Mouse (Mus musculus): ENCODE measurements around the gene Fxyd2. TPM values are rescaled to one million over a fixed set of nuclear protein-coding genes. Genes with fewer than 3 reads are reported as not detected.

The Fxyd2 gene
- polyA plus RNA-seq, 1 experiment, result 225 TPM

- TF ChIP-seq CTCF (IDR thresholded peaks at IDR 0.05; ENCODE audit: low read depth, low read length) (peak; percentile 88), POLR2A (IDR thresholded peaks at IDR 0.05; ENCODE audit: borderline replicate concordance, low read depth, low read length) (no peak)
- H3K27ac ChIP-seq (ENCODE audit: insufficient read depth, low read depth, low read length), result no peak overlapping the region
- no peak overlapping the region for H3K4me3 ChIP-seq (ENCODE audit: insufficient read depth, low read length)
- H3K4me1 ChIP-seq (ENCODE audit: control insufficient read depth, insufficient read depth, low read length), result peaks cover 4% of the 10 kb centered on the region
Observed at GRCm38 (mm10) chr9:45388385-45388994, 11.0 kb upstream of the Fxyd2 start.

- Histone ChIP-seq H3K27ac (ENCODE audit: insufficient read depth, low read depth, low read length) (no peak overlapping the region), H3K4me1 (ENCODE audit: control insufficient read depth, insufficient read depth, low read length) (peaks cover 4% of the 10 kb centered on the region), H3K4me3 (ENCODE audit: insufficient read depth, low read length) (no peak overlapping the region)
- TF ChIP-seq POLR2A (IDR thresholded peaks at IDR 0.05; ENCODE audit: borderline replicate concordance, low read depth, low read length), result no peak
- TF ChIP-seq CTCF (IDR thresholded peaks at IDR 0.05; ENCODE audit: low read depth, low read length), result no peak
Observed at GRCm38 (mm10) chr9:45389596-45389995, 9.9 kb upstream of the Fxyd2 start.

- TF ChIP-seq POLR2A (IDR thresholded peaks at IDR 0.05; ENCODE audit: borderline replicate concordance, low read depth, low read length) (no peak), CTCF (IDR thresholded peaks at IDR 0.05; ENCODE audit: low read depth, low read length) (no peak)
- peaks cover 4% of the 10 kb centered on the region for H3K4me1 ChIP-seq (ENCODE audit: control insufficient read depth, insufficient read depth, low read length)
- no peak overlapping the region for H3K27ac ChIP-seq (ENCODE audit: insufficient read depth, low read depth, low read length)
- no peak overlapping the region for H3K4me3 ChIP-seq (ENCODE audit: insufficient read depth, low read length)
Observed at GRCm38 (mm10) chr9:45391299-45391698, 8.2 kb upstream of the Fxyd2 start.

- no peak overlapping the region for H3K4me3 ChIP-seq (ENCODE audit: insufficient read depth, low read length)
- H3K27ac ChIP-seq (ENCODE audit: insufficient read depth, low read depth, low read length), result no peak overlapping the region
- H3K4me1 ChIP-seq (ENCODE audit: control insufficient read depth, insufficient read depth, low read length), result no peaks in the 10 kb centered on the region
- TF ChIP-seq CTCF (IDR thresholded peaks at IDR 0.05; ENCODE audit: low read depth, low read length) (no peak), POLR2A (IDR thresholded peaks at IDR 0.05; ENCODE audit: borderline replicate concordance, low read depth, low read length) (no peak)
Observed at GRCm38 (mm10) chr9:45395218-45395617, 4.3 kb upstream of the Fxyd2 start.

- no peak overlapping the region for H3K4me3 ChIP-seq (ENCODE audit: insufficient read depth, low read length)
- no peaks in the 10 kb centered on the region for H3K4me1 ChIP-seq (ENCODE audit: control insufficient read depth, insufficient read depth, low read length)
- no peak for TF ChIP-seq CTCF (IDR thresholded peaks at IDR 0.05; ENCODE audit: low read depth, low read length)
- TF ChIP-seq POLR2A (IDR thresholded peaks at IDR 0.05; ENCODE audit: borderline replicate concordance, low read depth, low read length), result no peak
- H3K27ac ChIP-seq (ENCODE audit: insufficient read depth, low read depth, low read length), result no peak overlapping the region
Observed at GRCm38 (mm10) chr9:45395796-45396195, 3.7 kb upstream of the Fxyd2 start.

GRCm38 (mm10) chr9:45398336-45398735 is 1.1 kb upstream of the Fxyd2 start:
- TF ChIP-seq POLR2A (IDR thresholded peaks at IDR 0.05; ENCODE audit: borderline replicate concordance, low read depth, low read length) (no peak), CTCF (IDR thresholded peaks at IDR 0.05; ENCODE audit: low read depth, low read length) (no peak)
- Histone ChIP-seq H3K27ac (ENCODE audit: insufficient read depth, low read depth, low read length) (no peak overlapping the region), H3K4me3 (ENCODE audit: insufficient read depth, low read length) (no peak overlapping the region), H3K4me1 (ENCODE audit: control insufficient read depth, insufficient read depth, low read length) (no peaks in the 10 kb centered on the region)

- Histone ChIP-seq H3K4me1 (ENCODE audit: control insufficient read depth, insufficient read depth, low read length) (peaks cover 17% of the 10 kb centered on the region), H3K4me3 (ENCODE audit: insufficient read depth, low read length) (no peak overlapping the region), H3K27ac (ENCODE audit: insufficient read depth, low read depth, low read length) (no peak overlapping the region)
- no peak for TF ChIP-seq CTCF (IDR thresholded peaks at IDR 0.05; ENCODE audit: low read depth, low read length)
- TF ChIP-seq POLR2A (IDR thresholded peaks at IDR 0.05; ENCODE audit: borderline replicate concordance, low read depth, low read length), result no peak
Observed at GRCm38 (mm10) chr9:45401851-45402250, 2.4 kb downstream of the Fxyd2 start.

- H3K4me1 ChIP-seq (ENCODE audit: control insufficient read depth, insufficient read depth, low read length), result peaks cover 20% of the 10 kb centered on the region
- H3K27ac ChIP-seq (ENCODE audit: insufficient read depth, low read depth, low read length), result no peak overlapping the region
- TF ChIP-seq POLR2A (IDR thresholded peaks at IDR 0.05; ENCODE audit: borderline replicate concordance, low read depth, low read length) (no peak), CTCF (IDR thresholded peaks at IDR 0.05; ENCODE audit: low read depth, low read length) (no peak)
- H3K4me3 ChIP-seq (ENCODE audit: insufficient read depth, low read length), result no peak overlapping the region
Observed at GRCm38 (mm10) chr9:45402957-45403356, 3.5 kb downstream of the Fxyd2 start.

- Histone ChIP-seq H3K4me1 (ENCODE audit: control insufficient read depth, insufficient read depth, low read length) (peaks cover 20% of the 10 kb centered on the region), H3K27ac (ENCODE audit: insufficient read depth, low read depth, low read length) (peak overlapping the region; percentile 97), H3K4me3 (ENCODE audit: insufficient read depth, low read length) (peak overlapping the region; percentile 19; the same call in 1 of the 2 replicates)
- TF ChIP-seq POLR2A (IDR thresholded peaks at IDR 0.05; ENCODE audit: borderline replicate concordance, low read depth, low read length) (no peak), CTCF (IDR thresholded peaks at IDR 0.05; ENCODE audit: low read depth, low read length) (no peak)
Observed at GRCm38 (mm10) chr9:45405694-45406093, 6.2 kb downstream of the Fxyd2 start.

- Histone ChIP-seq H3K4me1 (ENCODE audit: control insufficient read depth, insufficient read depth, low read length) (peaks cover 20% of the 10 kb centered on the region), H3K27ac (ENCODE audit: insufficient read depth, low read depth, low read length) (no peak overlapping the region), H3K4me3 (ENCODE audit: insufficient read depth, low read length) (no peak overlapping the region)
- TF ChIP-seq CTCF (IDR thresholded peaks at IDR 0.05; ENCODE audit: low read depth, low read length), result no peak
- TF ChIP-seq POLR2A (IDR thresholded peaks at IDR 0.05; ENCODE audit: borderline replicate concordance, low read depth, low read length), result no peak
Observed at GRCm38 (mm10) chr9:45406808-45407207, 7.3 kb downstream of the Fxyd2 start.

All from bone marrow macrophage, adult 2 months (primary cell).